Mouse (Mus musculus) embryo, embryonic 11.5 days (tissue): ENCODE data around the gene Tapt1.

Source experiments
- DNase-seq: peaks from one replicate; pipeline ENCODE4 v3.0.0-alpha.2; 2012; ENCODE audit warnings: low read depth, low spot score

Gene Tapt1

DNA sequence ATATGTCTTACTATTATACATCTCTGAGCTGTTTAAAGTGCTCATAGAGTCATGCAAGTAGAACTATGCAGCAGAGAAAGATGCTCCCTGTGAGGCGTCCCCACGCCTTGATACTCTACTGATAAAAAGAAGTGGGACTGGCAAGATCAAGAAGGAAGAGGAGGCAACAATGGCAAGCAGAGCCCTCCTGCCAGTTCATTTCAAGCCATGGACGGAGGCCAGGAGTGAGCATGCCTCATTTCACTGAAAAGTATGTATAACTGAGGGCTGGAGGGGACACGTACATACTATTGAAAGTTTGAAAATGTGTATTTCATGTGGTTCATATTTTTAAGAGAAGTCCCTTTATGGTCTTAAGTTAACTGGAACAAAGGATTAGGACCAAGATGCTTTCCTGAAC is 28.0 kb downstream of the Tapt1 start:
- no peak for DNase-seq

DNA sequence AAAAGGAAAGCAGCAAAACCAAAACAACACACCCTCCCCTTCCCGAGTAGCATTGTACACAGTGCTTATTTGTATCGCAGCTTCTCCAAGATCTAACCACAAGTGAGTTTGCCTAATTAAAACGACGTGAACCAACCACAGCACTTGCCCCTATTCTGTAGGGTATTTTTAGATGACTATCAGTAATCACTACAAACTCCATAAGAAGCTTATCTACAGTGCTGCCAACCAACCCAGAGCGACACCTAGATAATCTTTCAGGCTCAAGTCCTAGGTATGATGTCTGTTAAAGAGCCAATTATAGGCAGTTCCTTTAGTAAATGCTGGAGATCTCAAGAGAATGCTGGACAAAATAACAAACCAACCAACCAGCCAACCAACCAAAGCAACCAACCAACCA is 28.6 kb downstream of the Tapt1 start:
- no peak for DNase-seq

DNA sequence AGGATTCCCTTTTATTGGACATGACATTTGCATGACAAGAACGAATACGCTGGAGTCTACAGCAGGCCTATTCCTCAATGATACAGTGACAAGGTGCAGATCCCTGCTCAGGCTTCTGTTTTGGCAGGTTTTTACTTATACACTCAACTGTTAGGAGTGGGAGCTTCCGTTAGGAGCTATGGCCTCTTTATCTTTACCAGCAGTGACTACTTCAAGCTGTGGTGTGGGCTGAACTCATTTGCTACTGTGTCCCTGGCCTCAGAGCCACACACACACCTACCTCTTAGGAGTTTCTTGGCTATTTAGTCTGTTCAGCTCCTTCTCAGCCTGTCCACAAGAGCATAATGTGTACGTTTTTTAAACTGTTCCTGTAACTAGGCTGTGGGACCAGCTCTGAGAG is 30.3 kb downstream of the Tapt1 start:
- DNase-seq: no peak

DNA sequence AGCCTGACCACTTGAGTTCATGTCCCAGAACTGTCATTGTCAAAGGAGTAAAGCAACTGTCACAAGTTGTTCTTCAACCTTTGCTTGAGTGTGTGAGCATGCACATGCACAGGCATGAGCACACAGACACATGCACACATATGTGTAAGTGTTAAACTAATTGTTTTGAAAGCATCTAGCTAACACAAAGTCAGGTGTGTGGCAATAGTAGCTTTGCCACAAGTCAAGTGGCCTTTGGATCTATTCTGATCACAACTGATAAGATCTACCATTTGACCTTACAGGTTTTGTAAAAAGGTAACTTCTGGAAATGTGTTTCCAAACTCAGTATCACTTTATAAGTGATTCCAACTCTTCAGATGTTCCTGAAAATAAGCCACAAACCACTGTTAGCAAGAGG is 39.1 kb downstream of the Tapt1 start:
- no peak for DNase-seq

DNA sequence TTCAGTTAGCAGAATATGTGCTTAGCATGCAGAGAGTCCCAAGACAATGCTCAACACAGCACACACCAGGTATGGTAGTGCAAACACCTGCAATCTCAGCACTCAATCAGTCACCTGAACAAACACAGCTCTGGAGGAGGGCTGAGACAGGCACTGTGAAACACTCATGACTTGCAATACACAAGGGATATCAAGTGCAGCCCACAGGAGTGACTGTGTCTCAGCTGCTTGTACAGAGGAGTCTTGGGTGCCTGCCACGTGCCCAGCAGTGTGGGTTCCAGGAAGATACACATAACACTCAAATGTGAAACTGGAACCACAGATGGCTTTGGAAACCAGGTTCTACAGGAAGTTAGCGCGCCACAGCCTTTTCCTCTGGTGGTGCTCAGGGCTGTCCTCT is 44.8 kb downstream of the Tapt1 start:
- DNase-seq: no peak

DNA sequence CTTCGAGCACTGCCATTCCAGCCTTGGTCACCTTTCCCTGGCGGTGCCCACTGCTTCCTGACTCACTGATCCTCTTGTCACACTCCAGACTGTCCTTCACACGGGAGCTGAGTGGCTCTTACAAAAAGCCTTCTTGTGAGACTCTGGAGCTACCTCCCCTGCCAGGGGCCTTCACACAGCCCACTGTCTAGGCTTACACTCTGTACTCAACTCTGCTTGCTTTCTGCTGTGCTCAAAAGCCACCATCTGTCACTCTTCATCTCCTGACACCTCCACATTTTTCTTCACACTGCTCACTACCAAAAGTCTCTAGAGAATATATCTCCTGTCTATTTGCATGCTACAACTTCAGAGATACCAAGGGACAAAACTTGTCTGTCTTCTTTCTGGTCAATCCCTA is 46.0 kb downstream of the Tapt1 start:
- no peak for DNase-seq

DNA sequence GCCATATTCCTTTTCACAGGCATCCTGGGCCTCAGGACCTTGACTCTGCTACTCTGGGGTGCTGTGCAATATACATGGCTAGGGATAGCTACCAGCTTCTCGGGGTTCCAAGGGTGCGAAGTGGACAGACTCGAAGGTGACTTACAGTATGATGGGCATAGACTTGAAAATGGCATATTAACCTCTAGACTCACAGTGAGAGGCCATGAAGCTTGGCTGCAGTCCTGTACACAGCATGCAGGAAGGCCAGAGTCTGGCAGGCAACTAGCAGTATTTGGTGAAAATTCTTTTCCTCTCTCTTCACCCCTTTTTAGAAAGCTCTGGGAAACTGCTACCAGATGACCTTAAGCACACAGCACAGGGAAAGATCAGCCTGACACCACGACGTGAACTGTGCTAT is 52.4 kb downstream of the Tapt1 start:
- no peak for DNase-seq

DNA sequence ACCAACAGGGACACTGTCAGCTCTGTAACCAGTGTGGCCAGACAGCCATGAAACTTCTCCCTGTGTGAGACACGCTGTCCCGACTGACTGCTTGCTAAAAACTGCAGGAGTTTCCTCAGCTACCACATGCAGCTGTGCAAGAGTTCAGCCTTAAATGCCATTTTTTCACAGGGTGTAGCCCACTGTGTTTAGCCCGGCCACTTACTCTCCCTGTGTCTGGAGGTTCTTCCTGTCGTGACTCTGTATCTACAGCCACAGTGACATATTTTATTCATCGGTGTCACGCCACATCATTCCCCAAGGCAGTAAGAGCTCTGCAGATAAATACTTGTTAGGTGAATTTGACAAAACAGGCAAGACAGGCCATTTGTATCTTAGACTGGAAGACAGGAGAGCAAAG is 59.6 kb downstream of the Tapt1 start:
- DNase-seq: no peak

DNA sequence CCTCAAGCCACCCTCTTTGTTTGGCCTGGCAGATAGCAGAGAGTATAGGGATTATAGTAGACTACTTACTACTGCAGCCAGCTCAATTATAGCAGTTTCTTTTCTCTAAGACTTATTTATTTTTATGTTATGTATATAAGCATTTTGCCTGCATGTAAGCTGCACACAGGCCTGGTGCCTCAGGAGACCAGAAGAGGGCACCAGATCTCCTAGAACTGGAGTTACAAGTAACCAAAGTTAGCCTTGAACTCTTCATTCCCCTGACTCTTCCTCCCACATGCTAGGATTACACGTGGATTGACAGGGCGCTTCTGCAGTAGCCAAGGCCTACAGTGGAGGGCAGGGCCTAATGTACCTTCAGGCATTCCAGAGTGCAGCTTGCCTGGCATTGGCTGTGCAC is 60.6 kb downstream of the Tapt1 start:
- peak; percentile 7 for DNase-seq

DNA sequence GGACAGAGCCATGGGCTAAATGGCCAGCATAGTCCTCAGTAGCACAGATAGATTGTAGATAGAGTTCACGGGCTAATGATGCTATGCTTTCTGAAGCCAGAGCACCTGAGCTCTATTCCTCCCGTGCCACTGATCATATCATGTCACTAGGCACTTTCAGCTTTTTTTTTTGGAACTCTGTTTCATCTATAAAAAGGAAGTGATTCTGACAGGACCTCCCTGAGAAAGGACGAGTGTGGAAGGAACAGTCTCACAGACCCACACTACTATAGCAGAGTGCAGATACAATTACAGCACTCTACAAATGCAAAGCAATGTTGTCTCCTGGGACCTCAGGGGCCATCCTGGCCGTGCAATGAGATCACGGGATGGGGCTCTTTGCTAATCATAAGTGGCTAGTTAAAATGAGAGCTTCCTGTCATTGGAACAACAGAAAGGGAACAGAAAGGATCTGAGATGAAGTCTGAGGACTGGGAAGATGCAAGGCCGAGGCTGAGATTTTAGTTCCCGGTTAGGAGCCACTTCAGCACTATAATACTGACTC is 62.1 kb downstream of the Tapt1 start:
- DNase-seq: no peak

DNA sequence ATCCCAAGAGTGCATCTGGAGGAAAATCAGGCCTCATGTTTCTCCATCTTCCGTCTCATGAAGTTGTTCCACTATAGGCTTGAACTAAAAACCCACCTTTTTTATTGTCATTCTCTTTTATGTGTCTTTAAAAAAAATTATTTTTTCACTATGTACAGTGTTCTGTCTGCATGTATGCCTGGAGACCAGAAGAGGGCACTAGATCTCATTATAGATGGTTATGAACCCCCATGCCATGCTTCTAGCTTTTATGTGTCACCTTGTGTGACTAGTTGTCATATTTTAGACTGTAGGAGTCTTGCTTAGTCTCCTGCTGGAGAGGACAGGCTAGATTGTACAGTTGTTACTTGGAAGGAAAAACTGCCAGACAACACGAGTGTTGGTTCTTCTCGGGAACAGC is 63.1 kb downstream of the Tapt1 start:
- DNase-seq: no peak

DNA sequence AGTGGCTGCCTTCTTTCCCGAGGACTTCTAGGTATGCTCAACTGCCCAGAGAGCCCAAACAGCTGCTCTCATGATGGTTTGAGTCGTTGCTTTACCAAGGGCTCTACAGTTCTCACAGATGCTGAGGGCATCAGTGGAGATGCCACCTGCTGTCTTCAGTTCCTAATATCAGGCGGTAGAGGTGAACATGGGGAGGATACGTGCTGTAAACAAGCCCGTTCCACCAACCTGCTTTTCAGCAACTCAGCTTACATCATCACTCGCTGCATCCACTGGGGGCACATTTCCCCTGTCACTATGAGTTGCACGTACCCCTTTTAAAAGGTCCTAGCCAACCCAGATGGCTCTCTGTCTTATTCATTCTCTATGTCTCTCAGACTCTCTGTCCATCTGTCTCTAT is 63.6 kb downstream of the Tapt1 start:
- DNase-seq: no peak

DNA sequence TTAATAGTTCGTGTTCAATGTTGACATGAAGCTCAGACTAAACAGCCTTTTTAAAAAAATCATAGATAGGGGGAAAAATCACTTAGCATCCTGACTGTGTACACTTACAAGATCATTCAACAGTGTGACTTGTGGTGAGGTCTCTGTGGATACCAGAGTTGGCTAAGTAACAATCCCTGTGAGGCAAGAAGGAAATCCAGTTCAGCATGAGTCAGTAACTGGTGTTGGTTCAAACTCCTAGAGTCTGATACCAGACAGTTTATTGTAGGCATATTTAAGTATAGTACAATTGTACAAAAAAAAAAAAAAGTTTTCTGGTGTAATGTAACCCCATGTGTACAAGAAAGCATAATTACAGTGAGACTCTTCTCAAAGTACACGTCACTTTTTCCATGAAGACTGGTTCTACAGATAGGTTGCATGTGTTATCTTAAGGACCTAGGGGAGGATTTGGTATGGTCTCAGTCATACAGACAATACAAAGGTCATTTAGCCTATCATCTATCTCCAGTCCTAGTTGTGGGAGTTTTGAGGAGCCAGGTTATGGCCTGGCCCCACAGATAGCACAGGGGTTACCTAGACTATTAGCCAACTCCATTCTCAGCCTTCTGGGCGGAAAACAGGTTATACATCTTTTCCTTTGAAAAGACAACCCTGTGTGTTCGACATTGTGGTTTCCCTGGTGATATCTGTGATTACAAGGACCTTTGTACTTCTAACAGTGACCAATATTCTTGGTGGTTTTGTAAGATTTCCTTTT is 66.6 kb downstream of the Tapt1 start:
- DNase-seq: no peak

DNA sequence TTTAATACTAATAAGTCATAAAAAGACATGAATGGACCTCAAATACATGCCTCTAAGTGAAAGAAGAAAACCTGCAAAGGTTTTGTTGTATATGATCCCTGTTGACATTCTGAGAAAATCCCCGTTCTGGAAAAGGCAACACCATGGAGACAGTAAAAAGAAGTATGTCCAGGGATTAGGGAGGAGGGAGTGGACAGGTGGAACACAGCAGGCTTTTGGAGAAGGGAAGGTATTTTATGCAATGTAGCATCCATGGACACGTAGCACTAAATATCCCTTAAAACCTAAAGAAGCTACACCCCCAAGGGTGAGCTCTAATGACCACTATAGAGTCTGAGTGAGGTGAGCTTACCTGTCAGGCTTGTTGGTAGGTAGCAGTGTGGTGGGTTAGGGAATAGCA is 67.2 kb downstream of the Tapt1 start:
- DNase-seq: no peak

DNA sequence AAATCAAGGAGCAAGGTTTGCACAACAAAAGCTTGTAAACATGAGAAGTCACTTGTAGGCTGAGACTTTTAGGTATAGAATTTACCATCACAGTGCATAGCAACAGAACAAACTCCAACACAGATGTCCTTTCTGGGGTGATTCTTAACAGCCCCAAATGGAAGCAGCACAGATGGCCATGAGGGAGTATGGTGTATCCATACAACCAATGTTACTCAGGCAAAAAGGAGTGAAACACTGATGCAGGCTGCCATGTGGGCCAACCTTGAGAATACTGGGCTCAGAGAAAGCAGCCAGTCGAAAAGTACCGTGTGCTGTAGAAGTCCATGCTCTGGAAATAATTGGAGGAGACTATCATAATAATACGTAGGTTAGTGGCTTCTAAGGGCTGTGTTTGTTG is 68.0 kb downstream of the Tapt1 start:
- DNase-seq: no peak

DNA sequence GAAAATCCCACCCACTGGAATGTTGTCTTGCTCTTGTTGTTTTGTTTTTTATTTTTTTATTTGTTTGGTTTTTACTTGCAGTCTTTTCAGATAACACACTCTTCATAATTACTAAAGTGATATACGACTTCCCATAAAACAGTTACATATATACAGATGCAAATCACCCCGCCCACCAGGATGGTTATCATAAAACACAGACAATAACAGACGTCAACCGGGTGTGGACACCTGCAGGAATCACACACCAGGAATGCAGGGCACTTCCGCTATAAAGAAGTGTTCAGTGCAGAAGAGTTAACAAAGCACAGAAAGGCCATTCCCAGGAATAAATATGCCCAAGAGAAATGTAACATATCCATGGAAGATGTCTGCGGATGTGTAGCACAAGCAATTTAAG is 68.7 kb downstream of the Tapt1 start:
- DNase-seq: no peak

DNA sequence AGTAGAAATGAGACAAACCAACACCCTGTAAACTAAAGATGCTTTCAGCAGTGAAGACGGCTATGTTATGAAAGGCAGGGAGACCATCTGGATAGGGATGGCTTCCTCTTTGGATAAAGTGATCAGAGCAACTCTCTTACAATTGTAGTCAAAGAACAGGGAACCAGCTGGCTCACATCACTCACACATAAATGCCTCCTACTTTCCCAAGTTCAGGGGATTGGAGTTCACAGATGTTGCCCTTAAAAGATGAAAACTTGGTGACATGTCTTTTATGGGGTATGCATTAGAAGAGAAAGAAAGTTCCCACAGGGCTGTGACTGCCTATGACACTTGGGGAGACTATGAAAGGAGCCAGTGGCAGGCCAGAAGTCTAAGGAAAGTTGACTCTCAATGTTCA is 73.4 kb downstream of the Tapt1 start:
- no peak for DNase-seq

DNA sequence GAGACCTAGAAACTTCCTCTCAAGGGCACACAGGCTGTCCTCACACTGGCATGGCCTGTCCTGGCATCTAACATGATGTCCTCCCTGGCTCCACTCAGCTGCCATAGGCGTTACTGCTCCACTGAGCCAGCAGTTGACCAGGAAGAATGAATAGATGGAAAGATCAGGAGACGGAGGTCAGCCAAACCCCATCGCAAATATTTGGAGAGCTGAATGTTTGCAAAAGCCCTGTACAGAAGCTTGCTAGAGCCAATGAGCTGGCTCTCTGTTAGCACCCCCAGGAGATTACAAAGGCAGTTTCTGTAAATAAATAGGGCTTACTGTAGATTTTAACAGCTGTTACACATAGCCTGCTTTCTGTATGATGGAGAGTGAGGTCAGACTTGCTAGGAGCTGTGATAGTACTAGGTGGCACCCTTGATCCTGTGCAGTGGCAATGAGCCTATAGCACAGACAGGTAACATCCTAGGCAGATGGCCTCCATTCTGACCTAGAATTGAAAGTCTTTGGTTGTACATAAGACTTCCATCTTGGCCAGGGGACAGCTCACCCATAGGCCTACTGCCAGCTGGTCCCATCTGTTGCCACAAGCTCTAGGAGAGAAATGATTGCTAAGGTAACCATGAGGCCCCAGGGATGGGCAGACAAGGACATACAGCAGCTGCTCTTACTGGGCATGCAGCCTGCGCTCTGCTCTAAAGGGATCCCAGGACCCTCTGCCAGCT is 74.9 kb downstream of the Tapt1 start:
- no peak for DNase-seq

DNA sequence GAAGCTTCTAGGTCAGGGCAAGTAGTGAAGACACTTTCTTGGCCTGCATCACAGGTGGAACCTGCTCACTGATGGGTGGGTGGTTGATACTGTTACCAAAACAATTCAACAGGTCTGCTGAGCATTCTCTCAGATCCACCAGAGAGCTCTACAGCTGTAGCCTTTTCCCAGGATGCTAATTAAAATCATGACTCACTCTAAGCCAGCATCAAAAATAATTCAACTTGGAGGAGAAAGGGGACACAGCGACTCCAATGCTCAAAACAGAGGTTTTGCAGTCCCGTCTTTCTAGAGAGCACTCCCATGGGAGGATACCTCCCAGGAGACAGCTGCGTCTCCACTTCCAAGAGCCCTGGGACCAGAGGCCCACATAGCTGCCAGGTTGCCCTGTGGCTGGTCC is 78.7 kb downstream of the Tapt1 start:
- no peak for DNase-seq

DNA sequence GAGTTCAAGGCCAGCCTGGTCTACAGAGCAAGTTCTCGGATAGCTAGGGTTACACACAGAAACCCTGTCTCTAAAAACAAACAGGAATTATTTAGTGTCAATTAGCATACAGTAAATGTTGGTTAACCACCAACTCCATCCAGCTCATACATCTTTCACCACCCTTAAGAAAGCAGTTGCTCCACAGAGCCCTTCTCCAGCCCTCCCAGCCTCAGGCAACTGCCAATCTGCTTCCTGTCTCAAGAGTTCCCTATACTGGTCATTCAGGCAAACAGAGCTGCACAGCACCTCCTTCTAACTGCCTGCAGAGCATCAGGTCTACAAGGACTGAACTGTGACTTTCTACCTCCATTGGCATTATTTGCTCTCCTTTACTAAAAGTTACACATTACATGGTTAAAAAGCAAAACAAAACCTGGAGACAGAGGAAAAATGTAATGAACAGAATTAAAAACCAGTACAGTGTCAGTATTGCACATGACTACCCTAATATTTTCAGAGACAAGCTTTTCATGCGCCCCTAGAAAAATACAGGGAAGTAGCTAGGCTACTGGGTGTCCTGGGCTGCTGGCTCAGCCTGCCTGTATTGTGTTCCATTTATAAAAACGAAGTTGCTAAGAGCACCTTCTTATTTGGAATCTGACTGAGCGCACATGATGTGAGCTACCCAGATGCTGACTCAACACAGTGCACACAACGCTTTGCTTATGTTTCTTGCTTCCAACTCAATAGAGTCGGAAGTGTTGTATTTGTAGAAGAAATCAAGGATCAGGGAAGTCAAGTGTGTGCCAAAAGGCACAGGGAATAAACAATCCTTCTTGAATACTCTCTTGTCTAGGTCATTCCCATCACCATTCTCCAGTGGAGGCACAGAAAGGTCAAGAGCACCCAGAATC is 79.7 kb downstream of the Tapt1 start:
- no peak for DNase-seq

DNA sequence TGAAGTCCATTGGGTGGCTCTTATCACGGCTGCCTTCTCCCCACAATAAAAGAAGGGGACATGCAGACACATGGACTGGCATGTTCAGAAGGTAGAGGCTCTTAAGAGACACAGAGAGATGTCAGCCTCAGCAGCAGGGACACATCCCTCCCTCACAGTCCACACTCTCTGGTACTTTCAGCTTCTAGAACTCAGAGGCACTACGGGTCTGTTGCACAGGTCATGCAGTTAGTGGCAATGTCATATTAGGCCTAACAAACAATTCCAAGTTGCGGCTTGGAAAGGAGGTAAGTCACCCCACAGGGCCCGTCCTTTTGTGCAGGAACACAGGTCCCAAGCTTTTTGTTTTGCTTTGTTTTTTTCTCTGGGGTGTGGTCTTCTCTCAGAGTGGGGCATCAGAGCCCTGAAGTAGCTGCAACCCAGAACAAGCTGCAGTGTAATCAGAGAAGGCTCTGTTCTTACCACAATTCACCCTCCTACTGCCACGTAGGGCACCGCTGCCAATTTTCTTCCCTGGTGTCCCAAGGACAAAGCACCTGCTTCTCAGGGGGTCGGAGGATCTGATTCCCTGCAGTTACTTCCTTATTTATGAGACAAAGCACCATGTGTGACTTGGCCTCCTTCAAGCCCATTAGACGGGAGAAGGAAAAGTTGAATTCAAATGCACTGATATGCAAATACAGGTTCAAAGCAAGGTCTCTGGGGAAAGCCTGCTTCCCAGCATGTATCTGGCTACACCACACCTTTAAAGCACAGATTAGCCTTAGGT is 82.8 kb downstream of the Tapt1 start:
- DNase-seq: no peak
